Mouse (Mus musculus) limb, embryonic 15.5 days (tissue): Measurements from ENCODE around the gene Cda. TPM values are rescaled to one million over a fixed set of nuclear protein-coding genes. Genes with fewer than 3 reads are reported as not detected.
"Not testable (repeated sequence)": the region's sequence is repeated elsewhere in the genome, so short reads cannot be mapped to it uniquely, and the experiment has no call there.

Experiments used
- ATAC-seq: fragments of 200-750 bp; cut with Nextera tagmentation; 2 replicates; pipeline ENCODE4 v1.8.0; 2017; ENCODE audit warnings: low read depth, moderate TSS enrichment; ENCODE audit not compliant: insufficient number of reproducible peaks, low FRiP score, low TSS enrichment
- H3K27ac ChIP-seq: fragments of 300-500 bp; sonication (generic); 2 replicates; pipeline ENCODE4 v1.5.1; 2015; ENCODE audit warnings: moderate library complexity, mild to moderate bottlenecking, inconsistent platforms
- H3K27me3 ChIP-seq: fragments of 300-500 bp; sonication (generic); 2 replicates; pipeline ENCODE4 v1.6.1; 2015; ENCODE audit warnings: inconsistent platforms
- H3K36me3 ChIP-seq: fragments of 300-500 bp; sonication (generic); 2 replicates; pipeline ENCODE4 v1.6.1; 2015; ENCODE audit warnings: inconsistent platforms
- H3K4me1 ChIP-seq: fragments of 300-500 bp; sonication (generic); 2 replicates; pipeline ENCODE4 v1.6.1; 2015; ENCODE audit warnings: inconsistent platforms
- H3K4me2 ChIP-seq: fragments of 300-500 bp; sonication (generic); 2 replicates; pipeline ENCODE4 v1.6.1; 2015; ENCODE audit warnings: mild to moderate bottlenecking, inconsistent platforms
- H3K4me3 ChIP-seq: fragments of 300-500 bp; sonication (generic); 2 replicates; pipeline ENCODE4 v1.5.1; 2015; ENCODE audit warnings: mild to moderate bottlenecking, inconsistent platforms
- H3K9ac ChIP-seq: fragments of 300-500 bp; sonication (generic); 2 replicates; pipeline ENCODE4 v1.6.1; 2015; ENCODE audit warnings: inconsistent platforms
- H3K9me3 ChIP-seq: fragments of 300-500 bp; sonication (generic); 2 replicates; pipeline ENCODE4 v1.6.1; 2016; ENCODE audit warnings: inconsistent platforms
- WGBS: fragments of 180-500 bp; shearing (Covaris S2); methylation state at CpG from one replicate; pipeline ENCODE4 v1.1.7; 2015; 5-methylcytosine and 5-hydroxymethylcytosine counted together
- polyA plus RNA-seq: library from polyadenylated mRNA; unstranded; fragments of >200 nt; fragmentation: Nextera tagmentation; extraction: Ambion mirVana; gene quantifications from 2 replicates; pipeline ENCODE4 v1.2.1, GENCODE M21; 2015

Cda gene
- polyA plus RNA-seq, 1 experiment from 2014 or later, result 7.0 TPM

- H3K27ac ChIP-seq, H3K9ac ChIP-seq, H3K36me3 ChIP-seq, H3K9me3 ChIP-seq, H3K27me3 ChIP-seq, ATAC-seq, H3K4me3 ChIP-seq, H3K4me2 ChIP-seq: not testable (repeated sequence)
- WGBS, result 48% methylated on average over 9 of the region's 12 CpGs
- peaks cover 12% of the 10 kb centered on the region; the same call in 1 of the 2 replicates for H3K4me1 ChIP-seq
Measured at GRCm38 (mm10) chr4:138327155-138327554, 40.6 kb downstream of the Cda start.

- Histone ChIP-seq H3K4me3 (peak within 1 kb of the TSS; percentile 94), H3K27ac (peak within 1 kb of the TSS; percentile 95), H3K27me3 (peaks cover under 1% of the 10 kb centered on the region; the same call in 1 of the 2 replicates), H3K36me3 (no peaks in the 10 kb centered on the region), H3K9ac (peak within 1 kb of the TSS; percentile 98), H3K4me1 (peaks cover 12% of the 10 kb centered on the region; the same call in 1 of the 2 replicates), H3K4me2 (peak within 1 kb of the TSS; percentile 54), H3K9me3 (no peaks in the 10 kb centered on the region)
- peak; percentile 40; the same call in 1 of the 2 replicates for ATAC-seq
- WGBS, result 3% methylated on average over 41 of the region's 41 CpGs
Measured at GRCm38 (mm10) chr4:138326077-138326695, 41.6 kb downstream of the Cda start, which contains the start of gene Pink1. TSS of gene Pink1 (minus strand) at chr4:138326307.

GRCm38 (mm10) chr4:138325466-138326076, 42.2 kb downstream of the Cda start:
- peak overlapping the region; percentile 95 for H3K27ac ChIP-seq
- peak overlapping the region; percentile 54 for H3K4me2 ChIP-seq
- peaks cover 12% of the 10 kb centered on the region; the same call in 1 of the 2 replicates for H3K4me1 ChIP-seq
- no peaks in the 10 kb centered on the region for H3K9me3 ChIP-seq
- ATAC-seq, result peak; percentile 88
- H3K36me3 ChIP-seq, result no peaks in the 10 kb centered on the region
- peak overlapping the region; percentile 94 for H3K4me3 ChIP-seq
- H3K27me3 ChIP-seq, result no peaks in the 10 kb centered on the region; the same call in 1 of the 2 replicates
- WGBS, result 2% methylated on average over 37 of the region's 45 CpGs
- peak overlapping the region; percentile 98 for H3K9ac ChIP-seq

- Histone ChIP-seq H3K4me3 (no peak overlapping the region), H3K4me1 (peaks cover 12% of the 10 kb centered on the region; the same call in 1 of the 2 replicates), H3K9me3 (no peaks in the 10 kb centered on the region), H3K27ac (no peak overlapping the region), H3K36me3 (no peaks in the 10 kb centered on the region), H3K4me2 (no peak overlapping the region), H3K27me3 (no peaks in the 10 kb centered on the region), H3K9ac (no peak overlapping the region)
- no peak for ATAC-seq
- 98% methylated on average over 3 of the region's 3 CpGs for WGBS
Measured at GRCm38 (mm10) chr4:138324451-138324850, 43.3 kb downstream of the Cda start.

GRCm38 (mm10) chr4:138323753-138324152, 44.0 kb downstream of the Cda start:
- WGBS, result 74% methylated on average over 4 of the region's 4 CpGs
- Histone ChIP-seq H3K9ac (no peak overlapping the region), H3K4me2 (no peak overlapping the region), H3K27ac (0 out of 2 replicates have a peak overlapping the region, but pooled peaks have one; percentile 27), H3K27me3 (no peaks in the 10 kb centered on the region), H3K4me1 (peaks cover 13% of the 10 kb centered on the region), H3K4me3 (no peak overlapping the region), H3K36me3 (peaks cover 4% of the 10 kb centered on the region; the same call in 1 of the 2 replicates), H3K9me3 (no peaks in the 10 kb centered on the region)
- no peak for ATAC-seq

GRCm38 (mm10) chr4:138322692-138323091, 45.1 kb downstream of the Cda start:
- H3K9ac ChIP-seq, result no peak overlapping the region
- no peaks in the 10 kb centered on the region for H3K27me3 ChIP-seq
- H3K4me1 ChIP-seq, result peaks cover 15% of the 10 kb centered on the region
- ATAC-seq, result no peak
- H3K4me3 ChIP-seq, result no peak overlapping the region
- WGBS, result 76% methylated on average over 4 of the region's 4 CpGs
- peaks cover 11% of the 10 kb centered on the region for H3K36me3 ChIP-seq
- no peaks in the 10 kb centered on the region for H3K9me3 ChIP-seq
- no peak overlapping the region for H3K4me2 ChIP-seq
- no peak overlapping the region for H3K27ac ChIP-seq

GRCm38 (mm10) chr4:138321488-138321887, 46.3 kb downstream of the Cda start:
- no peak for ATAC-seq
- WGBS, result 78% methylated on average over 7 of the region's 7 CpGs
- Histone ChIP-seq H3K4me3 (no peak overlapping the region), H3K9me3 (no peaks in the 10 kb centered on the region), H3K27ac (no peak overlapping the region), H3K4me1 (peaks cover 14% of the 10 kb centered on the region), H3K4me2 (no peak overlapping the region), H3K36me3 (peaks cover 23% of the 10 kb centered on the region), H3K9ac (no peak overlapping the region), H3K27me3 (no peaks in the 10 kb centered on the region)

- H3K9ac ChIP-seq, result no peak overlapping the region
- 83% methylated on average over 11 of the region's 11 CpGs for WGBS
- H3K4me1 ChIP-seq, result peaks cover 11% of the 10 kb centered on the region; the same call in 1 of the 2 replicates
- no peak overlapping the region for H3K4me3 ChIP-seq
- no peak overlapping the region for H3K4me2 ChIP-seq
- no peaks in the 10 kb centered on the region for H3K27me3 ChIP-seq
- no peak overlapping the region for H3K27ac ChIP-seq
- H3K36me3 ChIP-seq, result peaks cover 31% of the 10 kb centered on the region
- H3K9me3 ChIP-seq, result no peaks in the 10 kb centered on the region
- no peak for ATAC-seq
Measured at GRCm38 (mm10) chr4:138320711-138321110, 47.1 kb downstream of the Cda start.

GRCm38 (mm10) chr4:138319508-138319907, 48.3 kb downstream of the Cda start:
- H3K4me2 ChIP-seq, result no peak overlapping the region
- H3K9ac ChIP-seq, result no peak overlapping the region
- no peak for ATAC-seq
- H3K36me3 ChIP-seq, result peaks cover 43% of the 10 kb centered on the region
- H3K9me3 ChIP-seq, result no peaks in the 10 kb centered on the region
- peaks cover 9% of the 10 kb centered on the region; the same call in 1 of the 2 replicates for H3K4me1 ChIP-seq
- 35% methylated on average over 10 of the region's 10 CpGs for WGBS
- H3K27me3 ChIP-seq, result no peaks in the 10 kb centered on the region
- H3K4me3 ChIP-seq, result no peak overlapping the region
- H3K27ac ChIP-seq, result no peak overlapping the region

- Histone ChIP-seq H3K4me2 (no peak overlapping the region), H3K27ac (no peak overlapping the region), H3K9me3 (no peaks in the 10 kb centered on the region), H3K4me3 (no peak overlapping the region), H3K36me3 (peaks cover 51% of the 10 kb centered on the region), H3K4me1 (peaks cover 3% of the 10 kb centered on the region; the same call in 1 of the 2 replicates), H3K9ac (no peak overlapping the region), H3K27me3 (no peaks in the 10 kb centered on the region)
- no peak for ATAC-seq
- 51% methylated on average over 6 of the region's 6 CpGs for WGBS
Measured at GRCm38 (mm10) chr4:138318509-138319266, 49.1 kb downstream of the Cda start.

- H3K4me3 ChIP-seq, result no peak overlapping the region
- no peaks in the 10 kb centered on the region for H3K27me3 ChIP-seq
- H3K36me3 ChIP-seq, result peaks cover 74% of the 10 kb centered on the region
- 91% methylated on average over 6 of the region's 6 CpGs for WGBS
- no peaks in the 10 kb centered on the region for H3K9me3 ChIP-seq
- peaks cover 3% of the 10 kb centered on the region; the same call in 1 of the 2 replicates for H3K4me1 ChIP-seq
- H3K9ac ChIP-seq, result no peak overlapping the region
- no peak overlapping the region for H3K27ac ChIP-seq
- H3K4me2 ChIP-seq, result no peak overlapping the region
- ATAC-seq, result no peak
Measured at GRCm38 (mm10) chr4:138316369-138316768, 51.4 kb downstream of the Cda start.
